Mouse (Mus musculus) right cerebral cortex, adult 2 months (tissue): ENCODE data around the gene Mmp24.

Experiments
- DNase-seq, 2 experiments: peaks; one replicate each; pipeline ENCODE4 v3.0.0; 2021 to 2022; ENCODE audit warnings: low spot score in 2 of 2

Mmp24 gene

GRCm38 (mm10) chr2:155775685-155776263 lies 632 bp downstream of the Mmp24 start:
- peak; percentile 44 for DNase-seq

- DNase-seq: no peak
Observed at GRCm38 (mm10) chr2:155776824-155777687, 1.9 kb downstream of the Mmp24 start.

- DNase-seq: no peak
Observed at GRCm38 (mm10) chr2:155777688-155777985, 2.5 kb downstream of the Mmp24 start.

GRCm38 (mm10) chr2:155778004-155778403 lies 2.9 kb downstream of the Mmp24 start:
- DNase-seq: no peak

- DNase-seq: no peak
Observed at GRCm38 (mm10) chr2:155779066-155779465, 3.9 kb downstream of the Mmp24 start.

- DNase-seq: no peak
Observed at GRCm38 (mm10) chr2:155779506-155779905, 4.4 kb downstream of the Mmp24 start.

GRCm38 (mm10) chr2:155784534-155784933 lies 9.4 kb downstream of the Mmp24 start:
- DNase-seq: peak; percentile 67 to 72

- no peak for DNase-seq
Observed at GRCm38 (mm10) chr2:155786905-155787304, 11.8 kb downstream of the Mmp24 start.

- no peak for DNase-seq
Observed at GRCm38 (mm10) chr2:155787949-155788931, 13.1 kb downstream of the Mmp24 start.

GRCm38 (mm10) chr2:155792899-155793298 lies 17.8 kb downstream of the Mmp24 start:
- DNase-seq: no peak

GRCm38 (mm10) chr2:155794674-155795445 lies 19.7 kb downstream of the Mmp24 start:
- no peak for DNase-seq

GRCm38 (mm10) chr2:155798613-155799012 lies 23.5 kb downstream of the Mmp24 start:
- no peak for DNase-seq

- DNase-seq: no peak
Observed at GRCm38 (mm10) chr2:155802761-155803160, 27.6 kb downstream of the Mmp24 start.

GRCm38 (mm10) chr2:155804053-155804452 lies 28.9 kb downstream of the Mmp24 start:
- DNase-seq: no peak

GRCm38 (mm10) chr2:155805231-155805924 lies 30.2 kb downstream of the Mmp24 start:
- no peak for DNase-seq

- DNase-seq: no peak
Observed at GRCm38 (mm10) chr2:155805925-155806255, 30.7 kb downstream of the Mmp24 start.

GRCm38 (mm10) chr2:155806548-155806947 lies 31.4 kb downstream of the Mmp24 start:
- no peak for DNase-seq

GRCm38 (mm10) chr2:155807408-155807807 lies 32.3 kb downstream of the Mmp24 start:
- no peak for DNase-seq

GRCm38 (mm10) chr2:155809620-155810019 lies 34.5 kb downstream of the Mmp24 start:
- no peak for DNase-seq

- peak; percentile 94 for DNase-seq
Observed at GRCm38 (mm10) chr2:155811821-155812396, 36.8 kb downstream of the Mmp24 start.

GRCm38 (mm10) chr2:155812637-155813036 lies 37.5 kb downstream of the Mmp24 start:
- no peak for DNase-seq
